Mouse (Mus musculus) neutrophil, adult 5-6 weeks (primary cell): Measurements from ENCODE around the gene Zfp36l1. TPM values are rescaled to one million over a fixed set of nuclear protein-coding genes. Genes with fewer than 3 reads are reported as not detected.

Experiments
- total RNA-seq: library from RNA; stranded (forward); fragments of 200-1000 nt; gene quantifications from 2 replicates; pipeline ENCODE4 v1.2.3, GENCODE M21; 2017

Gene Zfp36l1
- total RNA-seq, 1 experiment from 2014 or later = 166 TPM

Other genes with a start within 250 kb of the Zfp36l1 start
- gene Actn1, start 147.4 kb upstream of the Zfp36l1 start, total RNA-seq = 117 and 126 TPM in 2 replicates